Mouse (Mus musculus): ENCODE results near the gene Olfr95. TPM values are rescaled to one million over a fixed set of nuclear protein-coding genes. Genes with fewer than 3 reads are reported as not detected.

Gene Olfr95
- total RNA-seq, 4 experiments from 2014 or later = not detected

Other genes with a start within 250 kb of the Olfr95 start
- gene 2410137M14Rik, start 231.9 kb downstream of the Olfr95 start, total RNA-seq (2022) = not detected
- not detected for gene H2-M5, start 223.6 kb downstream of the Olfr95 start, total RNA-seq (2022)
- under 1 TPM in 3 of 4 experiments, not detected in 1; 0.12 to 0.38 (median 0.27) TPM for gene Zfp57, start 212.0 kb downstream of the Olfr95 start, total RNA-seq (2022)
- not detected for gene Mog, start 189.7 kb downstream of the Olfr95 start, total RNA-seq (2022)
- 1 to 10 TPM; 3.1 to 6.8 (median 6.4) TPM for gene Gabbr1, start 167.2 kb downstream of the Olfr95 start, total RNA-seq (2022)
- not detected for gene Olfr90, start 124.6 kb downstream of the Olfr95 start, total RNA-seq (2022)
- not detected for gene Olfr91, start 114.8 kb downstream of the Olfr95 start, total RNA-seq (2022)
- not detected for gene Olfr92, start 93.0 kb downstream of the Olfr95 start, total RNA-seq (2022)
- gene Olfr93, start 51.6 kb downstream of the Olfr95 start, total RNA-seq (2022) = not detected
- not detected for gene Ubd, start 19.2 kb downstream of the Olfr95 start, total RNA-seq (2022)
- gene Olfr94, start 12.1 kb downstream of the Olfr95 start, total RNA-seq (2022) = not detected
- gene Olfr96, start 7.0 kb upstream of the Olfr95 start, total RNA-seq (2022) = not detected
- not detected for gene Olfr97, start 24.2 kb upstream of the Olfr95 start, total RNA-seq (2022)
- gene Olfr98, start 50.6 kb upstream of the Olfr95 start, total RNA-seq (2022) = not detected
- 1 to 10 TPM in 2 of 4 experiments, under 1 TPM in 2; 0.36 to 1.6 (median 0.90) TPM for gene H2-M3, start 57.1 kb upstream of the Olfr95 start, total RNA-seq (2022)
- gene Olfr99, start 70.3 kb upstream of the Olfr95 start, total RNA-seq (2022) = not detected
- gene Olfr101, start 91.2 kb upstream of the Olfr95 start, total RNA-seq (2022) = not detected
- gene Olfr102, start 103.9 kb upstream of the Olfr95 start, total RNA-seq (2022) = not detected
- not detected for gene Olfr103, start 126.6 kb upstream of the Olfr95 start, total RNA-seq (2022)
- not detected for gene Olfr104-ps, start 146.5 kb upstream of the Olfr95 start, total RNA-seq (2022)
- gene Olfr105-ps, start 165.9 kb upstream of the Olfr95 start, total RNA-seq (2022) = not detected
- not detected for gene Olfr106-ps, start 177.3 kb upstream of the Olfr95 start, total RNA-seq (2022)
- not detected for gene Olfr107, start 186.1 kb upstream of the Olfr95 start, total RNA-seq (2022)
- gene Olfr108, start 232.4 kb upstream of the Olfr95 start, total RNA-seq (2022) = not detected
- gene Olfr109, start 245.8 kb upstream of the Olfr95 start, total RNA-seq (2022) = not detected

Data from gastrocnemius, adult 8-10 months (tissue).